Mouse (Mus musculus) lung, adult 2 months (tissue): Measurements from ENCODE around the gene Fndc3a. TPM values are rescaled to one million over a fixed set of nuclear protein-coding genes. Genes with fewer than 3 reads are reported as not detected.

Experiments used
- DNase-seq: peaks from one replicate; pipeline ENCODE4 v3.0.0; 2022
- H3K4me1 ChIP-seq: fragments of 200-500 bp; 2 replicates; pipeline ENCODE4 v1.6.1; 2011; ENCODE audit warnings: low read length; ENCODE audit not compliant: control insufficient read depth, insufficient read depth
- H3K4me3 ChIP-seq: fragments of 200-500 bp; replicated peaks from 2 replicates; pipeline ENCODE3; 2011; ENCODE audit warnings: low read depth, mild to moderate bottlenecking, control low read depth, low read length; ENCODE audit errors: extremely low read depth
- CTCF ChIP-seq: fragments of 200-500 bp; IDR thresholded peaks from 2 replicates; pipeline ENCODE4 v1.5.1; 2011; ENCODE audit warnings: mild to moderate bottlenecking, low read length, control low read depth; ENCODE audit not compliant: insufficient read depth
- POLR2A ChIP-seq: fragments of 200-500 bp; IDR thresholded peaks from 2 replicates; pipeline ENCODE4 v1.6.1; 2011; ENCODE audit warnings: low read depth, mild to moderate bottlenecking, control low read depth, low read length, borderline replicate concordance; ENCODE audit errors: extremely low read depth
- WGBS: fragments of 180-500 bp; shearing (Covaris S2); methylation state at CpG from one replicate; pipeline ENCODE4 v1.1.7; 2018; 5-methylcytosine and 5-hydroxymethylcytosine counted together
- polyA plus RNA-seq: library from polyadenylated mRNA; depleted of rRNA; stranded (reverse); fragments of >200 nt; gene quantifications from 2 replicates; pipeline ENCODE4 v1.2.3, GENCODE M21; 2012; rRNA removed

The Fndc3a gene
- polyA plus RNA-seq, 1 experiment: 37.9 TPM

DNA sequence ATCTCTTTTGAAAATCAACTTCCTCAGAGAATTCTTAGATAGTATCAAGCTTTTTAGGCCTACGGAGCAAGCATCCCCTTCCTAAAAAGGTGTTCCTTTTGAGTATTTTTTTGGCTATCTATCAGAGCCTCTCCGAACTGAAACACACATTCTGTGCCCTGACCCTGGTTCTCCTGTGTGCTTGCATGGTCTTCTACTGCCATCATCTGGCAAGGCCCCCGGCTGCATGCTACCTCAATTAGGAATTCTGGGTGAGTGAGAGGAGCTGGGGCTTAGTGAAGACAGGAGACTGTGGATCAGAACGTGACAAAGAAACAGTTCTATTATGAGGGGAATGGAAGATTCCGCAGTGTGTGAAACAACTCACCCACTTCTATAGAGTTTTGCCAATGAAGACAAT is 193.4 kb downstream of the Fndc3a start:
- Histone ChIP-seq H3K4me3 (no peak overlapping the region), H3K4me1 (no peaks in the 10 kb centered on the region)
- TF ChIP-seq POLR2A (no peak), CTCF (peak; percentile 76)
- WGBS: 21% methylated on average over 5 of the region's 5 CpGs
- no peak for DNase-seq

DNA sequence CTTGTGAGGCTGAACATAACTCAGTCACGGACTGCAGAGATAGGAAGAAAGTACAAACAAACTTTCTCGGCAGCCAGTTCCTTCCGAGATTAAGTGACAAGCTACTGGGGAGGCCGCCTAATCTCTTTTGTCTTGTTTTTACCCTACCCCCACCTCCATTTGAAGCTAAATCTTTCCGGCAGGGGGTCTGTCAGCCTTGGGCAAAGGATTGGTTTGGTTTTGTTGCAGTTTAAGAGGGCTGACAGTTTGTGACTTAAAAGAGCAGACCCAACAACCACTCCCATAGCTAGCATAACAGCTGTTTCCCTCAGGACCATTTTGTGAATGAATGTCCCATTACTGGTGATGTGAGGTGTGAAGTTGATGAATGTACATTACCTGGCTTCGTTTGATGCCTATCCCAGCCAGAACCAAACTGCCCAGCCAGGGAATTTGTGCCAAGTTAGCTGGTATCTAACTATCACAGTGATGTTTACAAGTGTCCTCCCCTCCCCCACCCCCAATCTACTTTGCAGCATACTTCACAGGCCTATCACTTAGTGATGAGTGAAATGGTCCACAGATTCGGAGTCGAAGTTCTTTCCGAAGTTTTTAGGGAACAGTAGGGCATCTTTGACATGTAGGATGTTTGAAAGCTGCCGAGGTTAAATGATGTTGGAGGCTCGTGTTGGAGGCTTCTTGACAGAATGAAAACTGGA is 202.9 kb downstream of the Fndc3a start:
- TF ChIP-seq POLR2A (no peak), CTCF (no peak)
- no peak for DNase-seq
- Histone ChIP-seq H3K4me1 (peaks cover 4% of the 10 kb centered on the region; the same call in 1 of the 2 replicates), H3K4me3 (no peak overlapping the region)
- WGBS: 29% methylated on average over 11 of the region's 11 CpGs

DNA sequence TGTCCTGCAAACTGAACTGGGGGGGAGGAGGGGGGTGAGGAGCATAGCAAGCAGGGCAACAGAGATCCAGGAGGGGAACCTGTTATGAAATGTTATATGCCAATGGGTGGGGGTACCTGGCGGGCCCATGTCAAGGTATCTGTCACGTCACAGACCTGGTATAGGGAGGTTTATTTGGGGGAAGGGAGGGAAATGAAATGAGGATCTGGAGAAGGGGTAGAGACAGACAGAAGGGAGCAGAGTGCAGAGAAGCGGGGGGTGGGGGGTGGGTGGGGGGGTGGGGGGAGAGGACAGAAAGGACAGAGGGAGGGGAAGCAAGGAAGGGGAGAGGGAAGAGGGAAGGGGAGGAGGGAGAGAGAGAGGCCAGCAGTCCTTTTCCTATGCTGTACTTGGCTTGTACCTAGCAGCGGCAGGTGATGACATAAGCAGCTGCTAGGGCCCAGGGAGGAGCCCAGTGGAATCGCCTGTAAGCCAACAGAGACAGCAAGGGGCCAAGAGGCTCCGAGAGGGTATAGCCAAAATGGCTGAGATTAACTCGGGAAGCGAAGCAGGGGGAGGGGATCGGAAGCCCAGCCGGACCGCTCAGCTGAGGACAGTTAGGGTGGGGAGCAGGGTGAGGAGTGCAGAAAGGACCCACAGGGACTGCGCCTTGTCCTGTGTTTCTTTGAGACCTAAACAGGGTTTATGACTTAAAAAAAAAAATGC is 203.6 kb downstream of the Fndc3a start:
- Histone ChIP-seq H3K4me1 (peaks cover 4% of the 10 kb centered on the region; the same call in 1 of the 2 replicates), H3K4me3 (peak overlapping the region; percentile 21)
- TF ChIP-seq POLR2A (no peak), CTCF (no peak)
- 13% methylated on average over 11 of the region's 12 CpGs for WGBS
- no peak for DNase-seq

DNA sequence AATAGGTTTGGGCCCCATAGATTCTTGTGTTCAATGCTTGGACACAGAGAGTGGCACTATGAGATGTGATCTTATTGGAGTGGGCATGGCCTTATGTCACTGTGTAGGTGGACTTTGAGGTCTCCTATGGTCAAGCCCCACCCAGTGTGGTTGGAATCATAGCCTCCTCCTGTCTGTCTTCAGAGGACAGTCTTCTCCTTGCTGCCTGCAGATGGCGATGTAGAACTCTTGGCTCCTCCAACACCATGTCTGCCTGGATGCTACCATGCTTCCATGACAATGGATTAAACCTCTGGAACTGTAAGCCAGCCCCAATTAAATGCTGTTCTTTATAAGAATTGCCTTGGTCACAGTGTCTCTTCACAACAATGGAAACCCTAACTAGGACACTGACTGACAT is 204.8 kb downstream of the Fndc3a start:
- no peak for TF ChIP-seq POLR2A
- 0 out of 2 replicates have a peak, but pooled peaks have one; percentile 17 for TF ChIP-seq CTCF
- Histone ChIP-seq H3K4me3 (no peak overlapping the region), H3K4me1 (peaks cover 4% of the 10 kb centered on the region; the same call in 1 of the 2 replicates)
- no peak for DNase-seq
- 97% methylated on average over 1 of the region's 1 CpGs for WGBS

DNA sequence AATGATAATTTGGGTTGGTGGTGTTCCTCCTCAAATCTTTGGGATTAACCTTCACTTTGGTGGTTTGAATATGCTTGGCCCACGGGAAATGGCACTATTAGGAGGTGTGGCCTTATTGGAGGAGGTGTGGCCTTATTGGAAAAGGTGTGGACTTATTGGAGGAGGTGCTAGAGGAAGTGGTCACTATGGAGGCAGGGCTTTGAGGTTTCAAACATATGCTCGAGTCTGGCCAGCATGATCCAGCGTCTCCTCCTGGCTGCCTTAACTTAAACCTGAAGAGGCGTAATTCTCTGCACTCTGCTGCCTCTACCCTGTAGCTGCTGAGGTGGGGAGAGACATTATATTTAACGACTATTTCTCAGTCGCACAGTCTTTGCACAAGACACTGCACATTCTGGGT is 206.6 kb downstream of the Fndc3a start:
- Histone ChIP-seq H3K4me3 (no peak overlapping the region), H3K4me1 (peaks cover 4% of the 10 kb centered on the region; the same call in 1 of the 2 replicates)
- no peak for DNase-seq
- WGBS: 49% methylated on average over 6 of the region's 6 CpGs
- TF ChIP-seq CTCF (no peak), POLR2A (no peak)

DNA sequence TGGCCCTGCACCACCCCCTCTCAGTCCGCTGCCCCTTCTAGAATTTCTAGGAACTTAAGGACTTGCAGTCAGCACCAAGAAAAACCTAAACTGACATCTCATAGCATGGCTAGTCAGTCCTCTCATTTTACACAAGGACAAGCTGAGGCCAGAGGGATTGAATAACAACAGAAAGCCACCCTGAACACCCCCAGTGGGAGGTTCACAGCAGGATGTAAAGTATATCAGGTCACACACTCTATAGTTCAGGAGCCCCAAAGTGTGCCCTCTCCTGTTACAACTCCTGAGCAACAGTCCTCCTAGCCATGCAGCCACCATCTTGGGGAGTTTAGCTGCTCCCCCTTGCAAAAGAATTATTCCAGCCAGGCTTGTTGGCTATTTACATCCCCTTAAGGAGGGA is 216.0 kb downstream of the Fndc3a start:
- 82% methylated on average over 1 of the region's 1 CpGs for WGBS
- no peaks in the 10 kb centered on the region for H3K4me1 ChIP-seq
- TF ChIP-seq CTCF (no peak), POLR2A (no peak)
- DNase-seq: no peak
- H3K4me3 ChIP-seq: no peak overlapping the region

DNA sequence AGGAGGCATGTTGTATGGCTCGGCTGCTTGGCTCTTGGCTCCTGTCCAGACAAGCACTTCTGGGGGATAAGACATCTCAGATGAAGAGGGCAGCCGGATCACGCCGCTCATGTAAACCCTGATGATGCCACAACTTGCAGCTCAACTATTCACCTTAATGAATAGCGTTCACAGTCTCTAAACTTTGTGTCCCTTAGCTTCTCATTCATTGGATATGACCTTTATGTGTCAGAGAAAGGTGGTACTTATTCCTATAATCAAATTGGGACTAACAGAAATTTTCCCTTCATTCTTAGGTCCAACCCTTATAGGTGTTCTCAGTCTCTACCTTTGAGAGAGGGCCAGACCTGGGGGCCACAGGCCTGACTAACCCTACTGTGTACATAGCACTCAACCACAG is 218.1 kb downstream of the Fndc3a start, which contains the start of gene Gm9195:
TSS of gene Gm9195 (minus strand) at position 101 of the 400 bp plus-strand sequence.
- H3K4me3 ChIP-seq: no peak within 1 kb of the TSS
- no peak for DNase-seq
- H3K4me1 ChIP-seq: no peaks in the 10 kb centered on the region
- WGBS: 59% methylated on average over 5 of the region's 5 CpGs
- TF ChIP-seq CTCF (no peak), POLR2A (no peak)

DNA sequence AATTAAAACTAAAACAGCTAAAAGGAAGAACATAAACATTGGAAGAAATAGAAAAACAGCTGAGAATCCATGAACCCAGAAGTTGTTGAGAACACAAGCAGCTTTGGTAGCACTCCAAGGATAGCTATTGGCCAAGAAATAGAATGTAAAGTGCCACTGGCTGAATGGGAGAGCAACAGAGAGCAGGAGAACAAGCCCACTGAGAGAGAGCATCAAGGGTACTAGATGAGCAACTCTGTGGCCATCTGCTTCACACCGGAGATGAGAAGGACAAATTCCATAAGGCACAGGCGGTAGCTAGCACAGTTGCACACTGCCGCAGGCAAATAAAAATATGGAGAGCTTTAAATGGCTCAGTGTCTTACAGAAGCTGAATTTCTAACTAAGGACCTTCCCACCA is 219.4 kb downstream of the Fndc3a start:
- no peak overlapping the region for H3K4me3 ChIP-seq
- WGBS: 89% methylated on average over 3 of the region's 3 CpGs
- TF ChIP-seq POLR2A (no peak), CTCF (no peak)
- DNase-seq: no peak
- no peaks in the 10 kb centered on the region for H3K4me1 ChIP-seq

Other genes starting within 250 kb of the Fndc3a start
- gene Gm9195, start 218.2 kb downstream of the Fndc3a start, polyA plus RNA-seq: not detected in 2 replicates